ENCODE assay signal across 8 mouse cellular contexts in genomic region chr12:3811596-3811995, GRCm38 (mm10). TPM values are rescaled to one million over a fixed set of nuclear protein-coding genes. Genes with fewer than 3 reads are reported as not detected.
DNase-seq lines count a peak whose midpoint lies in the region; ATAC-seq and TF ChIP-seq lines count a peak whose summit lies in the region.

No protein-coding gene starts in this region.

- H3K9me3 ChIP-seq in heart, embryonic 11.5 days (replicated peaks; ENCODE audit: control insufficient read depth, low read length) = no peaks in the 10 kb centered on the region
- H3K9me3 ChIP-seq in lung, embryonic 15.5 days = no peaks in the 10 kb centered on the region
- H3K9me3 ChIP-seq in hindbrain, postnatal 0 days (ENCODE audit: low read length) = no peaks in the 10 kb centered on the region

- ATAC-seq in heart, embryonic 11.5 days (replicated peaks; ENCODE audit: insufficient number of reproducible peaks, low FRiP score, low TSS enrichment) = no peak
- no peak for ATAC-seq in lung, embryonic 15.5 days (ENCODE audit: borderline replicate concordance, extremely low read depth, low FRiP score, low TSS enrichment)
- no peak for ATAC-seq in hindbrain, postnatal 0 days

- H3K27ac ChIP-seq in heart, embryonic 11.5 days (ENCODE audit: low read depth, low read length) = no peak overlapping the region
- peak overlapping the region; percentile 51 for H3K27ac ChIP-seq in lung, embryonic 15.5 days
- 0 out of 2 replicates have a peak overlapping the region, but pooled peaks have one; percentile 46 for H3K27ac ChIP-seq in hindbrain, postnatal 0 days

- peaks cover 51% of the 10 kb centered on the region for H3K4me1 ChIP-seq in heart, embryonic 11.5 days (ENCODE audit: control insufficient read depth, insufficient read depth, low read length)
- H3K4me1 ChIP-seq in lung, embryonic 15.5 days = peaks cover 57% of the 10 kb centered on the region
- H3K4me1 ChIP-seq in hindbrain, postnatal 0 days (ENCODE audit: insufficient read depth, low read length) = peaks cover 48% of the 10 kb centered on the region

- no peak for DNase-seq in heart, adult 9 months (ENCODE audit: low spot score in 2 of 2)
- DNase-seq in lung, postnatal 14 days = no peak
- DNase-seq in hindbrain, postnatal 0 days (ENCODE audit: low spot score) = no peak
- DNase-seq in lung, postnatal 36 days = peak; percentile 45
- DNase-seq in adrenal gland, postnatal 4 days (ENCODE audit: low spot score in 2 of 2) = no peak
- no peak for DNase-seq in layer of hippocampus, postnatal 36 days

- no peak for TF ChIP-seq CTCF in hindbrain, postnatal 0 days (IDR thresholded peaks at IDR 0.05; ENCODE audit: low read depth)

- whole genome bisulfite sequencing in heart, embryonic 11.5 days (ENCODE audit: insufficient replicate concordance) = 38% methylated on average over 5 of the region's 5 CpGs
- WGBS in lung, embryonic 15.5 days = 30% methylated on average over 5 of the region's 5 CpGs
- 24% methylated on average over 5 of the region's 5 CpGs for WGBS in hindbrain, postnatal 0 days

- H3K4me2 ChIP-seq in heart, embryonic 11.5 days = peak overlapping the region; percentile 24
- peak overlapping the region; percentile 35 for H3K4me2 ChIP-seq in lung, embryonic 15.5 days
- peak overlapping the region; percentile 29 for H3K4me2 ChIP-seq in hindbrain, postnatal 0 days (ENCODE audit: low read depth, low read length)

- H3K9ac ChIP-seq in heart, embryonic 11.5 days (ENCODE audit: low read depth, low read length) = no peak overlapping the region
- H3K9ac ChIP-seq in lung, embryonic 15.5 days = no peak overlapping the region
- no peak overlapping the region for H3K9ac ChIP-seq in hindbrain, postnatal 0 days (replicated peaks; ENCODE audit: low read length)

- no peaks in the 10 kb centered on the region for H3K27me3 ChIP-seq in heart, embryonic 11.5 days (ENCODE audit: control insufficient read depth, insufficient read depth, low read length)
- no peaks in the 10 kb centered on the region for H3K27me3 ChIP-seq in lung, embryonic 15.5 days
- H3K27me3 ChIP-seq in hindbrain, postnatal 0 days (ENCODE audit: insufficient read depth, low read length) = no peaks in the 10 kb centered on the region

- no peak overlapping the region for H3K4me3 ChIP-seq in heart, embryonic 11.5 days (ENCODE audit: low read depth, low read length)
- no peak overlapping the region for H3K4me3 ChIP-seq in lung, embryonic 15.5 days
- H3K4me3 ChIP-seq in hindbrain, postnatal 0 days (ENCODE audit: low read length) = no peak overlapping the region

- no peaks in the 10 kb centered on the region for H3K36me3 ChIP-seq in heart, embryonic 11.5 days (ENCODE audit: control insufficient read depth, insufficient read depth, low read length)
- H3K36me3 ChIP-seq in lung, embryonic 15.5 days = no peaks in the 10 kb centered on the region; the same call in 1 of the 2 replicates
- H3K36me3 ChIP-seq in hindbrain, postnatal 0 days (ENCODE audit: insufficient read depth, low read length) = no peaks in the 10 kb centered on the region

RNA-seq across cellular contexts. Expression of gene Dnmt3a, which starts 5.8 kb away (rescaled TPM):
- polyA plus RNA-seq in heart, embryonic 11.5 days (2014; fragmentation: Nextera tagmentation; extraction: Ambion mirVana) = 55.1 and 60.1 TPM in 2 replicates
- 144 and 151 TPM in 2 replicates for polyA plus RNA-seq in lung, embryonic 15.5 days (2015; fragmentation: Nextera tagmentation; extraction: Ambion mirVana)
- total RNA-seq in hindbrain, postnatal 0 days (2014; rRNA removed) = 81.8 and 90.3 TPM in 2 replicates
- polyA plus RNA-seq in hindbrain, postnatal 0 days (2015; fragmentation: Nextera tagmentation; extraction: Ambion mirVana) = 133 and 134 TPM in 2 replicates
- total RNA-seq in adrenal gland, postnatal 4 days (2021) = 100 to 1,000 TPM; 124 to 136 TPM
- 10 to 100 TPM; 75.4 to 79.8 TPM for total RNA-seq in layer of hippocampus, postnatal 36 days (2021)
